Mouse (Mus musculus) retina, postnatal 1 day (tissue): Measurements from ENCODE around the gene Shq1.
A peak's percentile ranks its signal among the peaks of the same experiment; 100 is the strongest.

ENCODE experiments used
- DNase-seq: peaks from one replicate; pipeline ENCODE4 v3.0.0-alpha.2; 2012

Gene Shq1

GRCm38 (mm10) chr6:100593857-100594256 is 77.1 kb downstream of the Shq1 start:
- DNase-seq = no peak

GRCm38 (mm10) chr6:100592991-100593390 is 78.0 kb downstream of the Shq1 start:
- DNase-seq = no peak

- no peak for DNase-seq
These were observed 80.4 kb downstream of the Shq1 start for GRCm38 (mm10) chr6:100590602-100591001.

GRCm38 (mm10) chr6:100588876-100589275 is 82.1 kb downstream of the Shq1 start:
- no peak for DNase-seq

- no peak for DNase-seq
These were observed 84.2 kb downstream of the Shq1 start for GRCm38 (mm10) chr6:100586758-100587157.

- DNase-seq = peak; percentile 31
These were observed 89.0 kb downstream of the Shq1 start for GRCm38 (mm10) chr6:100581951-100582350.

GRCm38 (mm10) chr6:100581056-100581455 is 89.9 kb downstream of the Shq1 start:
- DNase-seq = peak; percentile 22

- DNase-seq = no peak
These were observed 93.4 kb downstream of the Shq1 start for GRCm38 (mm10) chr6:100577590-100577989.

- DNase-seq = no peak
These were observed 94.8 kb downstream of the Shq1 start for GRCm38 (mm10) chr6:100576171-100576570.

- DNase-seq = peak; percentile 25
These were observed 104.2 kb downstream of the Shq1 start for GRCm38 (mm10) chr6:100566774-100567173.

- peak; percentile 77 for DNase-seq
These were observed 106.4 kb downstream of the Shq1 start for GRCm38 (mm10) chr6:100564516-100564915.

GRCm38 (mm10) chr6:100563552-100564341 is 107.2 kb downstream of the Shq1 start:
- DNase-seq = peak; percentile 90

GRCm38 (mm10) chr6:100562719-100563551 is 108.0 kb downstream of the Shq1 start:
- DNase-seq = peak; percentile 87

GRCm38 (mm10) chr6:100558057-100558456 is 112.9 kb downstream of the Shq1 start:
- DNase-seq = no peak

- no peak for DNase-seq
These were observed 128.6 kb downstream of the Shq1 start for GRCm38 (mm10) chr6:100542154-100542997.

GRCm38 (mm10) chr6:100539698-100540097 is 131.3 kb downstream of the Shq1 start:
- peak; percentile 29 for DNase-seq

- DNase-seq = no peak
These were observed 132.4 kb downstream of the Shq1 start for GRCm38 (mm10) chr6:100538570-100538969.

GRCm38 (mm10) chr6:100537987-100538386 is 133.0 kb downstream of the Shq1 start:
- no peak for DNase-seq

- no peak for DNase-seq
These were observed 133.9 kb downstream of the Shq1 start for GRCm38 (mm10) chr6:100537042-100537441.

GRCm38 (mm10) chr6:100533364-100533763 is 137.6 kb downstream of the Shq1 start:
- DNase-seq = no peak

- no peak for DNase-seq
These were observed 138.6 kb downstream of the Shq1 start for GRCm38 (mm10) chr6:100532326-100532725.

- no peak for DNase-seq
These were observed 141.3 kb downstream of the Shq1 start for GRCm38 (mm10) chr6:100529673-100530072.

GRCm38 (mm10) chr6:100528556-100528955 is 142.4 kb downstream of the Shq1 start:
- DNase-seq = no peak
